Mouse (Mus musculus) heart, adult 2 months (tissue): ENCODE measurements around the gene Nr2f2. TPM values are rescaled to one million over a fixed set of nuclear protein-coding genes. Genes with fewer than 3 reads are reported as not detected.
A peak's percentile ranks its signal among the peaks of the same experiment; 100 is the strongest.

Experiments used
- DNase-seq, 2 experiments: peaks; one replicate each; pipeline ENCODE4 v3.0.0; 2021
- H3K27ac ChIP-seq: fragments of 200-600 bp; 2 replicates; pipeline ENCODE4 v1.8.1; 2022
- H3K27me3 ChIP-seq: fragments of 200-500 bp; 2 replicates; pipeline ENCODE4 v1.6.1; 2012; ENCODE audit warnings: mild to moderate bottlenecking, low read length, inconsistent platforms, mixed read lengths; ENCODE audit not compliant: control insufficient read depth, insufficient read depth
- H3K36me3 ChIP-seq: fragments of 200-500 bp; 2 replicates; pipeline ENCODE4 v1.6.1; 2012; ENCODE audit warnings: low read length, inconsistent platforms; ENCODE audit not compliant: control insufficient read depth, insufficient read depth
- H3K4me1 ChIP-seq: fragments of 200-500 bp; 2 replicates; pipeline ENCODE4 v1.6.1; 2011; ENCODE audit warnings: low read length; ENCODE audit not compliant: control insufficient read depth, insufficient read depth
- H3K4me3 ChIP-seq: fragments of 200-600 bp; 2 replicates; pipeline ENCODE4 v1.8.1; 2022
- H3K79me2 ChIP-seq: fragments of 200-500 bp; replicated peaks from 2 replicates; pipeline ENCODE4 v1.6.1; 2012; ENCODE audit warnings: mild to moderate bottlenecking, inconsistent platforms, low read length, moderate library complexity, mixed read lengths; ENCODE audit not compliant: control insufficient read depth, insufficient read depth
- H3K9ac ChIP-seq: fragments of 200-500 bp; 2 replicates; pipeline ENCODE4 v1.6.1; 2012; ENCODE audit warnings: low read depth, mild to moderate bottlenecking, control low read depth, inconsistent platforms, low read length, mixed read lengths
- CTCF ChIP-seq: fragments of 200-600 bp; IDR thresholded peaks from 2 replicates; pipeline ENCODE4 v1.8.1; 2022; ENCODE audit warnings: antibody characterized with exemption, mild to moderate bottlenecking, moderate library complexity
- EP300 ChIP-seq: fragments of 200-500 bp; IDR thresholded peaks from 2 replicates; pipeline ENCODE4 v1.6.1; 2011; ENCODE audit warnings: low read depth, low read length, control low read depth; ENCODE audit not compliant: insufficient read depth
- POLR2A ChIP-seq: fragments of 200-500 bp; IDR thresholded peaks from 2 replicates; pipeline ENCODE4 v1.6.1; 2011; ENCODE audit warnings: mild to moderate bottlenecking, low read depth, low read length, control low read depth; ENCODE audit not compliant: insufficient read depth
- WGBS: fragments of 180-500 bp; shearing (Covaris S2); methylation state at CpG from one replicate; pipeline ENCODE4 v1.1.7; 2018; 5-methylcytosine and 5-hydroxymethylcytosine counted together
- intact Hi-C: fragments of 180-260 bp; cut with DNase I; formaldehyde crosslinking; loops from one replicate; pipeline ENCODE4 v1.15.1; 2025
- polyA plus RNA-seq: library from polyadenylated mRNA; depleted of rRNA; stranded (reverse); fragments of >200 nt; gene quantifications from 2 replicates; pipeline ENCODE4 v1.2.3, GENCODE M21; 2012
- total RNA-seq, 2 experiments: library from RNA; stranded (reverse); gene quantifications; 2 replicates each; pipeline ENCODE4 v1.2.3; 2021

Nr2f2 gene
- total and polyA plus RNA-seq, 3 experiments, result 16.4 to 39.3 (median 18.8) TPM

- 50% methylated on average over 2 of the region's 2 CpGs for WGBS
- TF ChIP-seq EP300 (no peak), POLR2A (no peak), CTCF (no peak)
- intact Hi-C loops, result loop anchor here (10.0 kb wide), 4 partner anchors 593 to 1523 kb away; no protein-coding TSS in a partner anchor
Observed at GRCm38 (mm10) chr7:70342076-70342475, 24.5 kb downstream of the Nr2f2 start.

GRCm38 (mm10) chr7:70339998-70340630, 26.4 kb downstream of the Nr2f2 start:
- intact Hi-C loops, result loop anchor here (10.0 kb wide), 7 partner anchors 225 to 1525 kb away; no protein-coding TSS in a partner anchor
- WGBS, result 51% methylated on average over 12 of the region's 12 CpGs
- Histone ChIP-seq H3K27me3 (peaks cover 5% of the 10 kb centered on the region), H3K79me2 (no peaks in the 10 kb centered on the region), H3K4me1 (no peaks in the 10 kb centered on the region), H3K4me3 (no peak overlapping the region), H3K27ac (no peak overlapping the region), H3K36me3 (no peaks in the 10 kb centered on the region), H3K9ac (no peak overlapping the region)
- TF ChIP-seq EP300, result no peak
- no peak for TF ChIP-seq POLR2A
- TF ChIP-seq CTCF, result no peak
- DNase-seq, result no peak

More at GRCm38 (mm10) chr7:70342076-70342475, 24.5 kb downstream of the Nr2f2 start:
- no peaks in the 10 kb centered on the region for H3K79me2 ChIP-seq
- H3K27ac ChIP-seq, result no peak overlapping the region
- no peak overlapping the region for H3K9ac ChIP-seq
- peaks cover 5% of the 10 kb centered on the region for H3K27me3 ChIP-seq
- H3K4me1 ChIP-seq, result peaks cover 2% of the 10 kb centered on the region
- H3K4me3 ChIP-seq, result no peak overlapping the region
- no peaks in the 10 kb centered on the region for H3K36me3 ChIP-seq
- DNase-seq, result no peak

GRCm38 (mm10) chr7:70338265-70338640, 28.3 kb downstream of the Nr2f2 start:
- Histone ChIP-seq H3K36me3 (no peaks in the 10 kb centered on the region), H3K79me2 (no peaks in the 10 kb centered on the region), H3K27me3 (peaks cover 5% of the 10 kb centered on the region), H3K4me3 (no peak overlapping the region), H3K9ac (no peak overlapping the region), H3K27ac (no peak overlapping the region), H3K4me1 (no peaks in the 10 kb centered on the region)
- TF ChIP-seq CTCF (no peak), POLR2A (no peak), EP300 (no peak)
- no peak for DNase-seq
- intact Hi-C loops, result loop anchor here (10.0 kb wide), 3 partner anchors 223 to 1363 kb away; no protein-coding TSS in a partner anchor
- 47% methylated on average over 7 of the region's 7 CpGs for WGBS

GRCm38 (mm10) chr7:70337581-70338264, 28.8 kb downstream of the Nr2f2 start:
- intact Hi-C loops, result loop anchor here (10.0 kb wide), 3 partner anchors 223 to 1363 kb away; no protein-coding TSS in a partner anchor
- DNase-seq, result no peak
- Histone ChIP-seq H3K4me1 (no peaks in the 10 kb centered on the region), H3K4me3 (no peak overlapping the region), H3K36me3 (no peaks in the 10 kb centered on the region), H3K27ac (no peak overlapping the region), H3K79me2 (no peaks in the 10 kb centered on the region), H3K9ac (peak overlapping the region; percentile 60), H3K27me3 (peaks cover 5% of the 10 kb centered on the region)
- no peak for TF ChIP-seq POLR2A
- TF ChIP-seq CTCF, result peak; percentile 20; the same call in 1 of the 2 replicates
- 28% methylated on average over 37 of the region's 37 CpGs for WGBS

- H3K4me3 ChIP-seq, result no peak overlapping the region
- no peak overlapping the region for H3K9ac ChIP-seq
- no peaks in the 10 kb centered on the region for H3K79me2 ChIP-seq
- H3K36me3 ChIP-seq, result no peaks in the 10 kb centered on the region
- H3K27me3 ChIP-seq, result peaks cover 13% of the 10 kb centered on the region
- no peak overlapping the region for H3K27ac ChIP-seq
- DNase-seq, result no peak
- intact Hi-C loops, result loop anchor here (10.0 kb wide), 3 partner anchors 222 to 1362 kb away; no protein-coding TSS in a partner anchor
- WGBS, result 61% methylated on average over 13 of the region's 13 CpGs
- TF ChIP-seq CTCF, result no peak
- no peak for TF ChIP-seq EP300
- TF ChIP-seq POLR2A, result no peak
- no peaks in the 10 kb centered on the region for H3K4me1 ChIP-seq
Observed at GRCm38 (mm10) chr7:70336571-70337240, 29.8 kb downstream of the Nr2f2 start.

- Histone ChIP-seq H3K9ac (no peak overlapping the region), H3K79me2 (no peaks in the 10 kb centered on the region), H3K4me3 (no peak overlapping the region), H3K36me3 (no peaks in the 10 kb centered on the region), H3K27ac (no peak overlapping the region), H3K27me3 (peaks cover 13% of the 10 kb centered on the region), H3K4me1 (no peaks in the 10 kb centered on the region)
- no peak for DNase-seq
- TF ChIP-seq POLR2A, result no peak
- no peak for TF ChIP-seq EP300
- no peak for TF ChIP-seq CTCF
- intact Hi-C loops, result loop anchor here (10.0 kb wide), 3 partner anchors 221 to 1361 kb away; no protein-coding TSS in a partner anchor
- WGBS, result 76% methylated on average over 3 of the region's 3 CpGs
Observed at GRCm38 (mm10) chr7:70336126-70336525, 30.4 kb downstream of the Nr2f2 start.
